Mouse (Mus musculus) forebrain, embryonic 11.5 days (tissue): ENCODE data around the gene Atg4d. TPM values are rescaled to one million over a fixed set of nuclear protein-coding genes. Genes with fewer than 3 reads are reported as not detected.

ENCODE experiments used
- ATAC-seq: fragments of 200-750 bp; cut with Nextera tagmentation; replicated peaks from 2 replicates; pipeline ENCODE4 v1.8.0; 2017; ENCODE audit warnings: moderate TSS enrichment; ENCODE audit not compliant: low FRiP score
- DNase-seq: peaks from one replicate; pipeline ENCODE4 v3.0.0-alpha.2; 2017; ENCODE audit warnings: low spot score
- H3K27ac ChIP-seq: fragments of 300-500 bp; sonication (generic); 2 replicates; pipeline ENCODE4 v1.5.1; 2014; ENCODE audit warnings: low read depth, low read length
- H3K27me3 ChIP-seq: fragments of 300-500 bp; sonication (generic); 2 replicates; pipeline ENCODE4 v1.6.1; 2014; ENCODE audit warnings: mild to moderate bottlenecking, low read length, mixed read lengths; ENCODE audit not compliant: control insufficient read depth, insufficient read depth
- H3K36me3 ChIP-seq: fragments of 300-500 bp; sonication (generic); 2 replicates; pipeline ENCODE4 v1.6.1; 2014; ENCODE audit warnings: mild to moderate bottlenecking, low read length, moderate library complexity, mixed read lengths; ENCODE audit not compliant: control insufficient read depth, insufficient read depth
- H3K4me1 ChIP-seq: fragments of 300-500 bp; sonication (generic); replicated peaks from 2 replicates; pipeline ENCODE4 v1.6.1; 2014; ENCODE audit warnings: low read length, mixed read lengths; ENCODE audit not compliant: control insufficient read depth, insufficient read depth
- H3K4me2 ChIP-seq: fragments of 300-500 bp; sonication (generic); 2 replicates; pipeline ENCODE4 v1.6.1; 2014; ENCODE audit warnings: low read depth, mild to moderate bottlenecking, low read length, moderate library complexity, mixed read lengths; ENCODE audit not compliant: severe bottlenecking
- H3K4me3 ChIP-seq: fragments of 300-500 bp; sonication (generic); 2 replicates; pipeline ENCODE4 v1.5.1; 2014; ENCODE audit warnings: low read depth, low read length
- H3K9ac ChIP-seq: fragments of 300-500 bp; sonication (generic); 2 replicates; pipeline ENCODE4 v1.6.1; 2014; ENCODE audit warnings: low read length
- H3K9me3 ChIP-seq: fragments of 300-500 bp; sonication (generic); 2 replicates; pipeline ENCODE4 v1.6.1; 2016; ENCODE audit warnings: low read length, mixed read lengths; ENCODE audit not compliant: control insufficient read depth
- WGBS: fragments of 180-500 bp; shearing (Covaris S2); extraction: QIAGEN DNeasy Blood & Tissue Kit; methylation state at CpG from one replicate; pipeline ENCODE4 v1.1.7; 2014; 5-methylcytosine and 5-hydroxymethylcytosine counted together
- polyA plus RNA-seq: library from polyadenylated mRNA; unstranded; fragments of >200 nt; fragmentation: Nextera tagmentation; extraction: Ambion mirVana; gene quantifications from 2 replicates; pipeline ENCODE4 v1.2.1, GENCODE M21; 2014

The Atg4d gene
- polyA plus RNA-seq, 1 experiment from 2014 or later: 55.7 TPM

DNA sequence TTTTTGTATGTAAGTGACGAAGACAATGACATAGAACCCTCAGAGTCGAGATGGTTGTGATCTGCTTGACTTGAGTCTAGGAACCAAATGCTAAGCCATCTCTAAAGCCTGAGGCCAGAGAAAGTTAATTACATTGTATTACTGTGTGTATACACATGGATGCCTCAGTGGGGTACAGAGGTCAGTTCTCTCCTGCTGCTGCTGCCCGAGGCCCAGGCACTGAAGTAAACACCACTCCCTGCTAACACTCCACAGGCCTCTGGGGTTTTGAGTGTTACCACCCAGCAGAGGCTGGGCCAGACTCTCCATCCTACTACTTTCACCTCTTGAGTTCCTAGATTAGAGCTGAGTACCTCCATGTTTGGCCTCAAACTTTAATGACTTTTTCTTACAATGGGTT is 18.9 kb downstream of the Atg4d start:
- H3K27me3 ChIP-seq: no peaks in the 10 kb centered on the region

DNA sequence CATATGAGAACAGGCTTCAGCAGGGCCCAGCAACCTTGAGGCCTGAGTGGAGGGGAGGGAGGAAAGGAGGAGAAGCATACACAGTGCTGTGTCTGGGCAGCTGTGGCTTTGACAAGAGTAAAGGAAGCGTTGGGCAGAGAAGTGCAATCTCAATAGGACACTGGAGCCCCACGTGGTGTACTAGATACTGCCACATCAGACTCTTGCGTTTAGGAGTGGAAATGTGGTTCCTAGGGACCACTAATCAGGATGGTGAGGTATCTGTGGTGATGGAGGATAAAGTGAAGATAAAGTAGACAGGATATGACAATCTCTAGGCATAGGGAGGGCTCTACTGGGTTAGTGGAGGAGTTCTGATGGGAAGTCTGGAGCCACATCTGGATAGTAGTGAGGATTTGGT is 21.7 kb downstream of the Atg4d start:
- Histone ChIP-seq H3K4me1 (peaks cover 8% of the 10 kb centered on the region), H3K9me3 (no peaks in the 10 kb centered on the region), H3K9ac (no peak overlapping the region; the same call in 1 of the 2 replicates), H3K4me3 (peak overlapping the region; percentile 82), H3K36me3 (peaks cover 8% of the 10 kb centered on the region; the same call in 1 of the 2 replicates), H3K27me3 (no peaks in the 10 kb centered on the region), H3K27ac (no peak overlapping the region), H3K4me2 (peak overlapping the region; percentile 87)
- ATAC-seq (no peak), DNase-seq (no peak)
- WGBS: 81% methylated on average over 3 of the region's 3 CpGs

More for the DNA sequence above, 18.9 kb downstream of the Atg4d start:
- Histone ChIP-seq H3K4me3 (no peak overlapping the region), H3K9me3 (no peaks in the 10 kb centered on the region), H3K27ac (no peak overlapping the region), H3K9ac (no peak overlapping the region), H3K4me1 (peaks cover 5% of the 10 kb centered on the region), H3K36me3 (peaks cover 14% of the 10 kb centered on the region; the same call in 1 of the 2 replicates), H3K4me2 (no peak overlapping the region)
- WGBS: 93% methylated on average over 3 of the region's 3 CpGs
- no peak for ATAC-seq
- DNase-seq: no peak

GRCm38 (mm10) chr9:21287571-21288402 is 22.7 kb downstream of the Atg4d start, which contains the start of gene Kri1:
Gene Kri1 (minus strand): TSS chr9:21287969.
- Histone ChIP-seq H3K4me1 (peaks cover 8% of the 10 kb centered on the region), H3K4me3 (peak within 1 kb of the TSS; percentile 82), H3K27ac (peak within 1 kb of the TSS; percentile 64), H3K27me3 (no peaks in the 10 kb centered on the region), H3K36me3 (peaks cover 5% of the 10 kb centered on the region; the same call in 1 of the 2 replicates), H3K4me2 (peak within 1 kb of the TSS; percentile 87), H3K9ac (peak within 1 kb of the TSS; percentile 78), H3K9me3 (no peaks in the 10 kb centered on the region)
- 1% methylated on average over 59 of the region's 59 CpGs for WGBS
- DNase-seq (peak; percentile 98), ATAC-seq (peak; percentile 69)

DNA sequence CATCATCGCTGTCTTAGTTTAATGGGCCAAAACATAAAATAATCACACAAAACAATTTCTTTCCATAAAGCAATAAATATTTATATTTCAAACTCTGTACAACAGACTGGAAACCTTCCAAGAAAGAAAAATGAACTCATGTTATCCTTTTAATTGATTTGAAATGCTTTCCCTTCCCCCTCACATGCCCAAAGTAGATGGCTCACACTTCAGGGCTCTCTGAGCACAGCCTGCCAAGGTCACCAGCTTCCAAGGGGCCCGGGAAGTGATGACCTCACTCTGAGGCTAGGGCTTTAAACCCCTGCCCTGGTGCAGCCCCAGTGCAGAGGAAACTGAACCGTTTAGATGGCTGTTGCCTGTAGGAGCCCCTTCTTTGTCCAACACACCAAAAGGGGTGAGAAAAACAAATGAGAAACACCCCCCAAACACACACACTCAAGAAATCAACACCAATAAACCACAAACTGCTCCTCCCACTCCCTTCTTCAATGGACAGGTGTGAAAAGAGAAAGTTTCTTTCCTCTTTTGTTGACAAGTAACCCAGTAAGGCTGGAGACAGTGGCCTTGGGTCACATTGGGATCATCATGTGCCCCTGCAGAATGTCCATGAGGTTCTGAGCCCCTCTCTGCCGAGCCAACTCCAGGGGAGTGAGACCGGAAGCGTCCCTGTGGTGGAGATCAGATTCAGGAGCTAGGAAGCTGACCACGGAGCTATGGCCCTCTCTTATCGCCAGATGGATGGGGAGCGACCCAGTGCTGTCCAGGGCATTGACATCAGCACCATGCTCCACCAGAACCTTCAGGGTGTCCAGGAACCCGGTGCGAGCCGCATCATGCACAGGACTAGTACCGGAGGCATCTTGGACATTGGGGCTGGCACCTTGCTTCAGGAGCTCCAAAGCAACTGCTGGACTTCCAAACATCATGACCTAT is 23.6 kb downstream of the Atg4d start:
- peak overlapping the region; percentile 87 for H3K4me2 ChIP-seq
- ATAC-seq (no peak), DNase-seq (no peak)
- H3K27ac ChIP-seq: peak overlapping the region; percentile 37; the same call in 1 of the 2 replicates
- H3K36me3 ChIP-seq: peaks cover 3% of the 10 kb centered on the region; the same call in 1 of the 2 replicates
- H3K9ac ChIP-seq: peak overlapping the region; percentile 50; the same call in 1 of the 2 replicates
- peak overlapping the region; percentile 82 for H3K4me3 ChIP-seq
- H3K9me3 ChIP-seq: no peaks in the 10 kb centered on the region
- WGBS: 83% methylated on average over 13 of the region's 13 CpGs
- peaks cover 8% of the 10 kb centered on the region for H3K4me1 ChIP-seq
- H3K27me3 ChIP-seq: no peaks in the 10 kb centered on the region

DNA sequence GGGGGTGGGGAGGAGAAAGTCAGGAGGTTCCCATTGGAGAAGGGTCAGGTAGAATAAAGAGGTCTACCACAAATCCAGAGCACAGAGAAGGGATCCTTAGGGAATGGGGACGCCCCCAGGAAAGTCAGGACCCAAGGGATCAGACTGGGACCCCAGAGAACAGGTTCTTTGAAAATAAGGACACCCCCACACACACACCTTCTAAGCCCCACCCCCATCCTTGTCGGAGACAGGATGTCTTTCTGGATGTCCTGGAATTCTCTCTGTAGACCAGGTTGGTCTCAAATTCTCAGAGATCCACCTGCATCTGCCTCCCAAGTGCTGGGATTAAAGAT is 24.2 kb downstream of the Atg4d start:
- ATAC-seq: no peak

GRCm38 (mm10) chr9:21290589-21290988 is 25.5 kb downstream of the Atg4d start:
- Histone ChIP-seq H3K9me3 (no peaks in the 10 kb centered on the region), H3K27me3 (no peaks in the 10 kb centered on the region), H3K4me3 (peak overlapping the region; percentile 77), H3K4me2 (peak overlapping the region; percentile 78), H3K4me1 (peaks cover 8% of the 10 kb centered on the region), H3K36me3 (no peaks in the 10 kb centered on the region), H3K27ac (peak overlapping the region; percentile 58), H3K9ac (peak overlapping the region; percentile 79)
- DNase-seq (no peak), ATAC-seq (no peak; the same call in 1 of the 2 replicates)
- WGBS: 0% methylated on average over 20 of the region's 20 CpGs

More for the DNA sequence above, 24.2 kb downstream of the Atg4d start:
- 88% methylated on average over 2 of the region's 2 CpGs for WGBS
- H3K27me3 ChIP-seq: no peaks in the 10 kb centered on the region
- H3K9me3 ChIP-seq: no peaks in the 10 kb centered on the region
- no peaks in the 10 kb centered on the region; the same call in 1 of the 2 replicates for H3K36me3 ChIP-seq
- peak overlapping the region; percentile 78; the same call in 1 of the 2 replicates for H3K4me2 ChIP-seq
- H3K4me1 ChIP-seq: peaks cover 8% of the 10 kb centered on the region
- H3K4me3 ChIP-seq: peak overlapping the region; percentile 77; the same call in 1 of the 2 replicates
- H3K9ac ChIP-seq: no peak overlapping the region
- no peak for DNase-seq
- H3K27ac ChIP-seq: no peak overlapping the region

GRCm38 (mm10) chr9:21291022-21291787 is 26.1 kb downstream of the Atg4d start, which contains the start of gene Cdkn2d:
Gene Cdkn2d (minus strand): TSS chr9:21291407.
- WGBS: under 1% methylated on average over 51 of the region's 51 CpGs
- peak; percentile 100 for DNase-seq

More at GRCm38 (mm10) chr9:21291022-21291787, 26.1 kb downstream of the Atg4d start, which contains the start of gene Cdkn2d:
- peak; percentile 96 for ATAC-seq
- Histone ChIP-seq H3K4me2 (peak within 1 kb of the TSS; percentile 78), H3K9me3 (no peaks in the 10 kb centered on the region), H3K4me3 (peak within 1 kb of the TSS; percentile 77), H3K9ac (peak within 1 kb of the TSS; percentile 79), H3K27ac (peak within 1 kb of the TSS; percentile 91), H3K36me3 (no peaks in the 10 kb centered on the region), H3K4me1 (peaks cover 8% of the 10 kb centered on the region), H3K27me3 (no peaks in the 10 kb centered on the region)
